Mouse (Mus musculus) G1E (cell line): ENCODE measurements around the gene Arrb1.
"Not testable (repeated sequence)": the region's sequence is repeated elsewhere in the genome, so short reads cannot be mapped to it uniquely, and the experiment has no call there.

ENCODE experiments used
- CTCF ChIP-seq: IDR thresholded peaks from 2 replicates; pipeline ENCODE4 v1.5.1; 2012; ENCODE audit warnings: low read depth, low read length, inconsistent platforms, mixed read lengths
- GATA1 ChIP-seq: IDR thresholded peaks from 2 replicates; pipeline ENCODE4 v1.6.1; 2012; ENCODE audit warnings: borderline replicate concordance, low read length, inconsistent platforms, mixed read lengths
- GATA2 ChIP-seq: IDR thresholded peaks from 2 replicates; pipeline ENCODE4 v1.6.1; 2012; ENCODE audit warnings: low read depth, low read length, inconsistent platforms, borderline replicate concordance
- POLR2AphosphoS5 ChIP-seq: IDR thresholded peaks from 2 replicates; pipeline ENCODE4 v1.6.1; 2012; ENCODE audit warnings: low read depth, low read length, inconsistent platforms; ENCODE audit not compliant: insufficient replicate concordance
- TAL1 ChIP-seq: conservative IDR thresholded peaks from 2 replicates; pipeline ENCODE4 v1.6.1; 2012; ENCODE audit warnings: low read depth, low read length, inconsistent platforms, mixed read lengths

DNA sequence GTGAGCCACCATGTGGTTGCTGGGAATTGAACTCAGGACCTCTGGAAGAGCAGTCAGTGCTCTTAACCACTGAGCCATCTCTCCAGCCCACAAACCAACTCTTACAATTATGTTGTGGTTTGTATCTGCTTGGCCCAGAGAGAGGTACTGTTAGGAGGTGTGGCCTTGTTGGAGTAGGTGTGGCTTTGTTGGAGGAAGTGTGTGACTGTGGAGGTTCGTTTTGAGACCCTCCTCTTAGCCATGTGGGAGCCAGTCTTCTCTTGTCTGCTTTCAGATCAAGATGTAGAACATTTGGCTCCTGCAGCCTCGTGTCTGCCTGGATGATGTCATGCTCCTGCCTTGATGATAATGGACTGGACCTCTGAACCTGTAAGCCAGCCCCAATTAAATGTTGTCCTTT, 27.1 kb upstream of the Arrb1 start:
- TF ChIP-seq CTCF, GATA2, GATA1, TAL1, POLR2AphosphoS5: not testable (repeated sequence)
